8 mouse cellular contexts compared by ENCODE assay signal in the genomic region with DNA sequence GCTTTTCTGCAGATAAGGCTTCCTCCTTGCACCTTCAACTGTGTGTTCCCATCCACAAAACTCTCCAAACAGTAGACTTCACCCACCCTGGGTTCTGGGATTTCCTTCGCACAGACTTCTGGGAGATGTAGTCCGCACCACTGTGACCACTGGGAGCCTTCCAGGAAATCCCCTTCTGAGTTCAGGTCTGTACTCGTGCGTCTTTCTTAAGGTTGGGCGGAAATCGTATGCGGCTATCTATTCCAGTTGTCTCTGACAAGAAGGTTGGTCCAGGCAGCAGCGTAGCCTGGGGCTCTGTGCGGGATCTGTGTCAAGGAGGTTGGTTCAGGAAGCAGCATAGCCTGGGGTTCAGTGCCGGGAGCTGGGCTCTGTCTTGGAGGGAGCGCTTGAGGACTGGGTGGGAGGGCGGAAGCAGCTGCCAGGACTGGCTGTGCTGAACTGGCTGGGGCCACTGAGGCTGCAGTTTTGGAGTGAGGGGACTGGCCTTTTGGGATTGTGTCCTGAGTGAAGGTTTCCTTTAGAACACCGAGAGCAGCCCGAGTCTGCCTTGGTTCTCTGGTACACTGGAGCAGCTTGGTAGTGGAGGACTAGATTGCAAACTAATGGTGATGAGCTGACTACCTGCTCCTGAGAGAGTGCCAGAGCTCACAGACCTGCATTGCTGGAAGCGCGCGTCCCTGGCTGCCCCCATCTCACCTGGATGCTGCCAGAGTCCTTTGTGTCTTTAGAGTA. TPM values are rescaled to one million over a fixed set of nuclear protein-coding genes. Genes with fewer than 3 reads are reported as not detected.
DNase-seq lines count a peak whose midpoint lies in the region; ATAC-seq lines count a peak whose summit lies in the region.
"Not testable (repeated sequence)": the region's sequence is repeated elsewhere in the genome, so short reads cannot be mapped to it uniquely, and the experiment has no call there.

A gene (plus strand): TSS at position 192 of the 732 bp plus-strand sequence.

- H3K9ac ChIP-seq in heart, embryonic 11.5 days (ENCODE audit: low read depth, low read length): peak within 1 kb of the TSS; percentile 61
- H3K9ac ChIP-seq in kidney, embryonic 16.5 days (replicated peaks; ENCODE audit: low read length): peak within 1 kb of the TSS; percentile 77

- H3K4me3 ChIP-seq in erythroblast, embryonic 14.5 days (replicated peaks): peak within 1 kb of the TSS; percentile 46
- peak within 1 kb of the TSS; percentile 51 for H3K4me3 ChIP-seq in heart, embryonic 11.5 days (ENCODE audit: low read depth, low read length)
- H3K4me3 ChIP-seq in kidney, embryonic 16.5 days (ENCODE audit: low read length): peak within 1 kb of the TSS; percentile 67

- not testable (repeated sequence) for H3K27ac ChIP-seq in heart, embryonic 11.5 days (ENCODE audit: low read depth, low read length)
- peak within 1 kb of the TSS; percentile 60; the same call in 1 of the 2 replicates for H3K27ac ChIP-seq in kidney, embryonic 16.5 days (ENCODE audit: low read length)

- H3K9me3 ChIP-seq in erythroblast, embryonic 14.5 days (ENCODE audit: control insufficient read depth, low read length); heart, embryonic 11.5 days (replicated peaks; ENCODE audit: control insufficient read depth, low read length); kidney, embryonic 16.5 days (ENCODE audit: low read length): not testable (repeated sequence)

- ATAC-seq in heart, embryonic 11.5 days (replicated peaks; ENCODE audit: insufficient number of reproducible peaks, low FRiP score, low TSS enrichment): peak; percentile 94
- ATAC-seq in kidney, embryonic 16.5 days (ENCODE audit: low FRiP score, low TSS enrichment): peak; percentile 99

- H3K4me2 ChIP-seq in heart, embryonic 11.5 days: peak within 1 kb of the TSS; percentile 64
- peak within 1 kb of the TSS; percentile 64 for H3K4me2 ChIP-seq in kidney, embryonic 16.5 days (replicated peaks; ENCODE audit: low read depth, low read length)

- not testable (repeated sequence) for H3K36me3 ChIP-seq in erythroblast, embryonic 14.5 days (ENCODE audit: control insufficient read depth); heart, embryonic 11.5 days (ENCODE audit: control insufficient read depth, insufficient read depth, low read length); kidney, embryonic 16.5 days (ENCODE audit: insufficient read depth, low read length)

- not testable (repeated sequence) for H3K27me3 ChIP-seq in erythroblast, embryonic 14.5 days (ENCODE audit: control insufficient read depth); heart, embryonic 11.5 days (ENCODE audit: control insufficient read depth, insufficient read depth, low read length); kidney, embryonic 16.5 days (ENCODE audit: insufficient read depth, low read length)

- 1% methylated on average over 16 of the region's 17 CpGs for WGBS in heart, embryonic 11.5 days (ENCODE audit: insufficient replicate concordance)
- WGBS in kidney, embryonic 16.5 days: 2% methylated on average over 17 of the region's 17 CpGs

- peak; percentile 83 for DNase-seq in A20 (ENCODE audit: low read depth, low spot score)
- DNase-seq in brain, adult 2 months (ENCODE audit: low read depth, low spot score): peak; percentile 80
- peak; percentile 42 for DNase-seq in liver
- peak; percentile 44 to 48 for DNase-seq in monocyte, adult 2 months (ENCODE audit: low read depth in 1 of 2, low spot score in 2 of 2)
- peak; percentile 34 to 61 for DNase-seq in spleen, postnatal 14 days (ENCODE audit: low spot score in 2 of 2)

- H3K4me1 ChIP-seq in erythroblast, embryonic 14.5 days (ENCODE audit: control insufficient read depth); heart, embryonic 11.5 days (ENCODE audit: control insufficient read depth, insufficient read depth, low read length); kidney, embryonic 16.5 days (ENCODE audit: insufficient read depth, low read length): not testable (repeated sequence)

RNA-seq across cellular contexts. Expression of the gene that starts here (rescaled TPM):
- not detected in 2 replicates for polyA plus RNA-seq in erythroblast, embryonic 14.5 days (2012)
- polyA plus RNA-seq in heart, embryonic 11.5 days (2014; fragmentation: Nextera tagmentation; extraction: Ambion mirVana): 3.6 and 4.0 TPM in 2 replicates
- polyA plus RNA-seq in kidney, embryonic 16.5 days (2015; fragmentation: Nextera tagmentation; extraction: Ambion mirVana): 8.8 and 10.0 TPM in 2 replicates
